Mouse (Mus musculus) WW6 (cell line): ENCODE measurements around the gene Srsx.
"Not testable (repeated sequence)": the region's sequence is repeated elsewhere in the genome, so short reads cannot be mapped to it uniquely, and the experiment has no call there.

Source experiments
- DNase-seq: peaks from one replicate; pipeline ENCODE4 v3.0.0-alpha.2; 2013; ENCODE audit warnings: low read depth, low spot score

The Srsx gene

GRCm38 (mm10) chrX:123222381-123222780 is at the start of gene Srsx:
TSS of gene Srsx (minus strand) at chrX:123222481.
- DNase-seq: not testable (repeated sequence)

GRCm38 (mm10) chrX:123246807-123247206 is 24.5 kb upstream of the Srsx start, which contains the start of gene Gm17577:
TSS of gene Gm17577 (minus strand) at chrX:123246907.
- not testable (repeated sequence) for DNase-seq
